Mouse (Mus musculus) embryonic fibroblast, embryonic 13.5 days (primary cell): ENCODE measurements at regions not wholly inside any gene's neighbourhood (a gene's known extent, or its start where the extent isn't known, plus 50 kb on each side); places are given as distances from the start of the nearest gene placed in this dataset.

Source experiments
- CTCF ChIP-seq: IDR thresholded peaks from 2 replicates; pipeline ENCODE4 v1.5.1; 2011; ENCODE audit warnings: mild to moderate bottlenecking, control low read depth, low read length, moderate library complexity, borderline replicate concordance; ENCODE audit not compliant: insufficient read depth
- POLR2A ChIP-seq: IDR thresholded peaks from 2 replicates; pipeline ENCODE4 v1.6.1; 2011; ENCODE audit warnings: low read depth, mild to moderate bottlenecking, control low read depth, low read length, moderate library complexity

GRCm38 (mm10) chr13:113435117-113435516 lies 142.2 kb downstream of the BC067074 start:
- no peak for TF ChIP-seq CTCF
- no peak for TF ChIP-seq POLR2A
